Mouse (Mus musculus): ENCODE results near the gene Pitpna. TPM values are rescaled to one million over a fixed set of nuclear protein-coding genes. Genes with fewer than 3 reads are reported as not detected.
A peak's percentile ranks its signal among the peaks of the same experiment; 100 is the strongest.

The Pitpna gene
- polyA plus RNA-seq, 1 experiment from 2014 or later: 94.2 TPM

DNA sequence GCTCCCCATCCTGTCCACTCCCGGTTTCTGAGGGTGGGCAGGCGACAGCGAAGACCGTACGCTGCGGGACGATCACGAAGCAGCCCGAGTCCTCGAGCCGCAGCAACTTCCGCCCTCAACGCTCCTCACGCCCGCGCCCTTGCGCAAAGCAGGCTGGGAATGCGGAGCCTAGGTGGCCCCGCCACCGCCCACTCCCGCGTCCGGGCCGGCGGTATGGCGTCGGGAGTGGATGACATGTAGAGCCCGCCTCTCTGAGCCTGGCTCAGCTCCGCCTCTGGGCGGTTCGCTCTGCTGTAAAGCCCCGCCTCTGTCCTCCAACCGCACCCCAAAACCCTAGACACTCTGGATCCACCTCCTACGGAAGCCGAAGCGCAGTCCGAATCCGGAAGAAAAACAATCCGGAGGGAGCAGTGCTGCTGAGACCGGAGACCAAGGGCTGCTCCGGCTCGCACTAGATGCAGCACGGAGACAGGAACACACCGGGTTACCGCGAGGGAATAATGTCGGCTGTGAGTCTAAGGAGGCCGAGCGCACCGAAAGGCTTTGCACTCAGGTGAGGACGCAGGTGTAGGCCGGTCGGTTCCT lies 42.8 kb downstream of the Pitpna start, which contains the start of gene Inpp5k:
Gene Inpp5k (plus strand): TSS at position 344 of the 585 bp plus-strand sequence.
- H3K9me3 ChIP-seq (replicated peaks; ENCODE audit: control insufficient read depth, low read length): no peaks in the 10 kb centered on the region
- peak within 1 kb of the TSS; percentile 80 for H3K9ac ChIP-seq (ENCODE audit: low read length)
- H3K4me3 ChIP-seq (ENCODE audit: low read depth, low read length): peak within 1 kb of the TSS; percentile 73
- WGBS: under 1% methylated on average over 53 of the region's 53 CpGs
- H3K27ac ChIP-seq (ENCODE audit: low read depth, low read length): peak within 1 kb of the TSS; percentile 72
- peak; percentile 99 for DNase-seq (ENCODE audit: low spot score)
- no peaks in the 10 kb centered on the region for H3K27me3 ChIP-seq (replicated peaks; ENCODE audit: control insufficient read depth, insufficient read depth, low read length)
- peak within 1 kb of the TSS; percentile 87 for H3K4me2 ChIP-seq (ENCODE audit: low read length)
- peak; percentile 100 for ATAC-seq
- H3K36me3 ChIP-seq (ENCODE audit: control insufficient read depth, insufficient read depth, low read length): peaks cover 36% of the 10 kb centered on the region
- H3K4me1 ChIP-seq (ENCODE audit: control insufficient read depth, insufficient read depth, low read length): peaks cover 10% of the 10 kb centered on the region; the same call in 1 of the 2 replicates

DNA sequence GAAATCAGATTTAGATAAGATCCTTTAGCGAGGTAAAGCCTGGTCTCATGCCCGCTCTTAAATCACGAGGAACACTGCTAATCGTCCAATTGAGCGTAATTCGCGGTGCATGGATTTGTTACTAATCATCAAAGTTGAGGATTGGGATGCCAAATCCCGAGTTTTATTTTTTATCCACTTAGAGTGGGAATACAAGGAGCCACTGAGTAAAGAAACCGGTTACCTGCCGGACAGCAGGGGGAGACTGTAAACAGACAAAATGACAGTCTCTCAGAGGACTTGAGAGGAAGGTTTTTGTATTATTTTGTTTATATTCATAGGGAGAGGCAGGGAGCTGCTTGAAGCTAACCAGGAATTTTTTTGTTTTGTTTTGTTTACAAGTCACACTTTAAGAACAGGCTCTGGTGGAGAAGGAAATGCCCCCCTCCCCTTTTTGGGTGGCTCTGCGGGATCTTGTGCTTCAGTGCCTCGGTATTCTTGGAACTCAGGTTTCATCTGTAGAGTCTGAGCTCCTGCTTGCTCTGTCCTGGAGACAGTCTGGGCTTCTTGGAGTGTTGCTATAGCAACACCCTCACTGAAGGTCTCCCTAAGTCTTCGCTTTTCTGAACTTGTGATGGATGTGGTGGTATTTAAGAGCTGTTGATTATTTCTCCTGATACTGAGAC lies 43.8 kb downstream of the Pitpna start:
- Histone ChIP-seq H3K36me3 (ENCODE audit: control insufficient read depth, insufficient read depth, low read length) (peaks cover 28% of the 10 kb centered on the region), H3K4me1 (ENCODE audit: control insufficient read depth, insufficient read depth, low read length) (peaks cover 10% of the 10 kb centered on the region; the same call in 1 of the 2 replicates), H3K9me3 (replicated peaks; ENCODE audit: control insufficient read depth, low read length) (no peaks in the 10 kb centered on the region), H3K4me2 (ENCODE audit: low read length) (peak overlapping the region; percentile 87), H3K27ac (ENCODE audit: low read depth, low read length) (no peak overlapping the region), H3K4me3 (ENCODE audit: low read depth, low read length) (peak overlapping the region; percentile 73), H3K9ac (ENCODE audit: low read length) (peak overlapping the region; percentile 80), H3K27me3 (replicated peaks; ENCODE audit: control insufficient read depth, insufficient read depth, low read length) (no peaks in the 10 kb centered on the region)
- 14% methylated on average over 13 of the region's 13 CpGs for WGBS
- ATAC-seq (no peak), DNase-seq (ENCODE audit: low spot score) (peak; percentile 33)

DNA sequence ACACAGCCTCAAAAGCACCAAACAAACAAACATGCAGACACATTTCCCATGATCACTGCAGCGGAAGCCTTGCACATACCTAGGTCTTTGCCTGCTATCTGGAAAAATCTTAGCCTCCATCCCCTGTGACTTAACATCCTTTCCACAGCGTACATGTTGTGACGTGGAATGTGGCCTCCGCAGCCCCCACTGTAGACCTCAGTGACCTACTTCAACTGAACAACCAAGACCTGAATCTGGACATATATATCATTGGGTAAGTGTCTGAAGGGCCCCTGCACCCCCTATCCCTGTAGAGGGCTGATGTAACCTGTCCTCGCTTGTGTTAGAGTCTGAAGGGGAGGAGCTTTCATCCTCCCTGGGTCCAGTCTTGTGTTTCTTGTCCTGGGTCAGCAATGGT lies 45.0 kb downstream of the Pitpna start:
- Histone ChIP-seq H3K4me2 (ENCODE audit: low read length) (no peak overlapping the region), H3K9ac (ENCODE audit: low read length) (no peak overlapping the region), H3K36me3 (ENCODE audit: control insufficient read depth, insufficient read depth, low read length) (peaks cover 33% of the 10 kb centered on the region), H3K27me3 (replicated peaks; ENCODE audit: control insufficient read depth, insufficient read depth, low read length) (no peaks in the 10 kb centered on the region), H3K27ac (ENCODE audit: low read depth, low read length) (no peak overlapping the region), H3K9me3 (replicated peaks; ENCODE audit: control insufficient read depth, low read length) (no peaks in the 10 kb centered on the region), H3K4me1 (ENCODE audit: control insufficient read depth, insufficient read depth, low read length) (peaks cover 10% of the 10 kb centered on the region; the same call in 1 of the 2 replicates), H3K4me3 (ENCODE audit: low read depth, low read length) (no peak overlapping the region)
- ATAC-seq (no peak), DNase-seq (ENCODE audit: low spot score) (no peak)
- 95% methylated on average over 5 of the region's 5 CpGs for WGBS

DNA sequence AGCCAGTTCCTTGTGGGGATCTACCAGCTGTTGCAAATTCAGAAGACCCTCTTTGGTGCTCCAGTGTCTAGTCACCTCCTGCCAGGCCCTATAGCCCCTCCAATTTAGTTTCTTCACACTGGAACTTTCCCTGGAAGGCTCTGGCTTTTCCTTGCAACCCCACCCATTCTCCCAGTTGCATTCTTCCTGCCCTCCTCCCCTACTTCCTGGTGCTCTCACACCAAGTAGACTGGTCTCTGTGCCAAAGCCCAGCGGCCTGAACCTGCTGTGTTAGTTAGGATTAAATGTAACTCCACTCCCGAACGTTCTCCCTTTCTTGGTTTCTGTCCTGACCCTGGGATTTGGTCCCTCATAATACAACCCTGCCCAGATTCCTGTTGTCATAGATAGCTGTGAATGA lies 46.9 kb downstream of the Pitpna start:
- Histone ChIP-seq H3K4me1 (ENCODE audit: control insufficient read depth, insufficient read depth, low read length) (peaks cover 8% of the 10 kb centered on the region; the same call in 1 of the 2 replicates), H3K4me3 (ENCODE audit: low read depth, low read length) (no peak overlapping the region), H3K4me2 (ENCODE audit: low read length) (no peak overlapping the region), H3K36me3 (ENCODE audit: control insufficient read depth, insufficient read depth, low read length) (peaks cover 34% of the 10 kb centered on the region), H3K9me3 (replicated peaks; ENCODE audit: control insufficient read depth, low read length) (no peaks in the 10 kb centered on the region), H3K27ac (ENCODE audit: low read depth, low read length) (no peak overlapping the region), H3K9ac (ENCODE audit: low read length) (no peak overlapping the region), H3K27me3 (replicated peaks; ENCODE audit: control insufficient read depth, insufficient read depth, low read length) (no peaks in the 10 kb centered on the region)
- WGBS: 77% methylated on average over 3 of the region's 3 CpGs
- ATAC-seq: no peak
- DNase-seq (ENCODE audit: low spot score): no peak

DNA sequence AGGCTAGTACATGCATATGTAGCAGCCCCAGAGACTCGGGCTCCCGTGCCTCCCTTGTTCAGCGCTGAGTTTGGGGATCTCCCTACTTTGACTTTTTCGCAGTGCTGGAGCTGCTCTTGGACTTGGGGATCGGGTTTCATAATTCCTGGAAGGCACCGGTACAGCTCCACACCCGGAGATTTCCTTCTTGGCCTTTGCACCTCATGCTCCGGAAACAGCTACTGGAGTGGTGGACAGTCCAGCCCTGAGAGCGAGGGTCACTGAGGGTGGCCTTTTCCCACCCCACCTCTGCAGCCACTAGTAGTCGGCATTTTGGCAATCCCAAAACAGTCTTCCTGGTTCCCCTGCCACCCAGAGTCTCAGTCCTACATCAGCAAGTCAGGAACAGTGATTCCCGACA lies 47.4 kb downstream of the Pitpna start:
- WGBS: 83% methylated on average over 11 of the region's 11 CpGs
- ATAC-seq: no peak
- H3K36me3 ChIP-seq (ENCODE audit: control insufficient read depth, insufficient read depth, low read length): peaks cover 35% of the 10 kb centered on the region

DNA sequence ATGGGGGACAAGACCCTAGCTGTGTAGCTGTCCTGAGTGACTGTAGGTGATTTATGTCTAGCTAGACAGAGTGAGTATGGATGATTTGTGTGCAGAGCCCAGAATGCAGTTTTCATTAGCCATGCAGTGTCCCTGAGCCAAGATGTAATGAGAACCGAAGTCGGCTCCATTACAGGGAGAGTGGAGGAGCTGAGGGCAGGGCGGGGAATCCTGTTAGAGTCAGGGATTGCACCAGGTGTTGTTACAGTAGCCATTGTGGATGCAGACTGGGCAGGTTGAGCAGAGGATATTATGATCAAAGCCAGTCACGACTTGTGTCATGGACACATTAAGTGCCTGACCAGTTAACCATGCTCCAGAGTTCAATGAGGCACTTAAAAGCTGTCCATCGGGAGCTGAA lies 55.4 kb downstream of the Pitpna start:
- peaks cover 26% of the 10 kb centered on the region for H3K36me3 ChIP-seq (ENCODE audit: control insufficient read depth, insufficient read depth, low read length)
- H3K4me2 ChIP-seq (ENCODE audit: low read length): no peak overlapping the region
- DNase-seq (ENCODE audit: low spot score): no peak
- H3K4me1 ChIP-seq (ENCODE audit: control insufficient read depth, insufficient read depth, low read length): no peaks in the 10 kb centered on the region
- H3K9ac ChIP-seq (ENCODE audit: low read length): no peak overlapping the region
- 85% methylated on average over 5 of the region's 5 CpGs for WGBS
- ATAC-seq: no peak
- no peaks in the 10 kb centered on the region for H3K27me3 ChIP-seq (replicated peaks; ENCODE audit: control insufficient read depth, insufficient read depth, low read length)
- no peak overlapping the region for H3K27ac ChIP-seq (ENCODE audit: low read depth, low read length)
- no peak overlapping the region for H3K4me3 ChIP-seq (ENCODE audit: low read depth, low read length)
- H3K9me3 ChIP-seq (replicated peaks; ENCODE audit: control insufficient read depth, low read length): no peaks in the 10 kb centered on the region

More for the DNA sequence above, 47.4 kb downstream of the Pitpna start:
- H3K4me1 ChIP-seq (ENCODE audit: control insufficient read depth, insufficient read depth, low read length): peaks cover 5% of the 10 kb centered on the region; the same call in 1 of the 2 replicates
- no peak overlapping the region for H3K27ac ChIP-seq (ENCODE audit: low read depth, low read length)
- no peak overlapping the region for H3K9ac ChIP-seq (ENCODE audit: low read length)
- no peaks in the 10 kb centered on the region for H3K9me3 ChIP-seq (replicated peaks; ENCODE audit: control insufficient read depth, low read length)
- H3K27me3 ChIP-seq (replicated peaks; ENCODE audit: control insufficient read depth, insufficient read depth, low read length): no peaks in the 10 kb centered on the region
- DNase-seq (ENCODE audit: low spot score): no peak
- no peak overlapping the region for H3K4me3 ChIP-seq (ENCODE audit: low read depth, low read length)
- no peak overlapping the region for H3K4me2 ChIP-seq (ENCODE audit: low read length)

DNA sequence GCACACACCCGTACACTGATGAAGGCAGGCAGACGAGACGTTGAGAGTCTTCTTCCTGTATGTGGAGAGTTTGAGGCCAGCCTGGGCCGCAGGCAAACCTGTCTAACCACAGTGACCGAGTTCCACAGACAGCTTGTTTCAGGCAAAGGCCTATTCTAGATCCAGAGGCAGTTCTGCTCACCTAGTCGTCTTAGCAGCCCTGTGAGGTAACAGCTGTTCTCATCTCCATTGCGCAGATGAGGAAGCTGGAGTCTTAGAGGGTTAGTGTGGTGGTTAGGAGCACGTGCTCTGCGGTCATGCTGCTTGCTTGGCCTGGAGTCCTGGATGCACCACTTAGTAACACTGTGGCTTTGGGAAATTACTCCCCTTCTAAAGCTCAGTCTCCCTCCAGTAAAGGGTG lies 56.8 kb downstream of the Pitpna start:
- Histone ChIP-seq H3K27ac (ENCODE audit: low read depth, low read length) (no peak overlapping the region), H3K36me3 (ENCODE audit: control insufficient read depth, insufficient read depth, low read length) (peaks cover 22% of the 10 kb centered on the region), H3K27me3 (replicated peaks; ENCODE audit: control insufficient read depth, insufficient read depth, low read length) (no peaks in the 10 kb centered on the region), H3K9ac (ENCODE audit: low read length) (no peak overlapping the region), H3K4me3 (ENCODE audit: low read depth, low read length) (no peak overlapping the region), H3K4me2 (ENCODE audit: low read length) (no peak overlapping the region), H3K4me1 (ENCODE audit: control insufficient read depth, insufficient read depth, low read length) (no peaks in the 10 kb centered on the region), H3K9me3 (replicated peaks; ENCODE audit: control insufficient read depth, low read length) (no peaks in the 10 kb centered on the region)
- DNase-seq (ENCODE audit: low spot score) (no peak), ATAC-seq (no peak)
- WGBS: 83% methylated on average over 9 of the region's 9 CpGs

DNA sequence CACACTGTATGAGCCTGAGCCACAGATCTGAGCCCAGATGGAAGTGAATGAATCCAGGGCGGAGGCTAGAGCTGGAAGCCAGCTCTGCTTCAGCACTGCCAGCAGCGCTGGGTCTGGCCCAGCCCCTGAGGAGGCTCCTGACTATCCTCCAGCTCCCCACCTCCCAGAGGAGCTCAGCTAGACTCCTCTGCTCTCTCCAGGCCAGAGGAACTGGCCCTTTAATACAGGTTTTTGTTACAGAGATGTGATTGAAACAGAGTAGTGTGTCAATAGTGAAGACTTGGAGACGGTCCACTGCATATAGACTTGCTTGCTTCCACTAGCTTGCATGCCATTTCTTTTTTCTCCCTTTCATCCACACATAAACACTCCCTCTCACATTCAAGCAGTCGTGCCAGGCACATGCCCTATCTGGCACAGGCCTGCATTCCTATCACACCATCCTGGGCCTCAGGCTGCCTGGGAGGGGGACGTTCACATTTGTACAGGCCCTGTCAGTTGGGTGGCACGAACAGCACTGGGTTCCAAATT lies 59.8 kb downstream of the Pitpna start:
- Histone ChIP-seq H3K9me3 (replicated peaks; ENCODE audit: control insufficient read depth, low read length) (no peaks in the 10 kb centered on the region), H3K4me1 (ENCODE audit: control insufficient read depth, insufficient read depth, low read length) (peaks cover 4% of the 10 kb centered on the region; the same call in 1 of the 2 replicates), H3K27me3 (replicated peaks; ENCODE audit: control insufficient read depth, insufficient read depth, low read length) (no peaks in the 10 kb centered on the region; the same call in 1 of the 2 replicates), H3K4me3 (ENCODE audit: low read depth, low read length) (no peak overlapping the region), H3K27ac (ENCODE audit: low read depth, low read length) (no peak overlapping the region), H3K36me3 (ENCODE audit: control insufficient read depth, insufficient read depth, low read length) (peaks cover 10% of the 10 kb centered on the region), H3K9ac (ENCODE audit: low read length) (no peak overlapping the region), H3K4me2 (ENCODE audit: low read length) (no peak overlapping the region)
- DNase-seq (ENCODE audit: low spot score): peak; percentile 48
- WGBS: 59% methylated on average over 6 of the region's 6 CpGs
- ATAC-seq: no peak

DNA sequence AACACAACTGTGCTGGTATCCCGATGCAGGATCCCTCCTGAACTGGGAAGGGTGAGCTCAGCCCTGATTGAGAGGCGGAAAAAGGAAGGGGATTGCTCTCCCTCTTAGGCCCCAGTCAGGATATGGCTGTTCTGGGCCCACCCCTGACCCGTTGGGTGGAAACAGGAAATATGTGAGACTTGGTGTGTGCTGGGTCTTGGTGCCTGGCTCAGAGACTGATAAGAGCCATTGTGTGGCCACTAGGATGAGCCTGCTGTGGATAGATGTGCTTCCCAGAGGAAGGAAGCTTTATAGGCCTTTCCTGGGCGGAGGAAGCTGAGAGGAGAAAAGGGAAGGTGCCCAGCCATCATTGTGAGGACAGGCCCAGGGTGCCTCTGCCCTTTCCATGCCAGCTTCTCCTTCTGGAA lies 61.3 kb downstream of the Pitpna start:
- no peak overlapping the region for H3K4me2 ChIP-seq (ENCODE audit: low read length)
- WGBS: 86% methylated on average over 4 of the region's 4 CpGs
- H3K36me3 ChIP-seq (ENCODE audit: control insufficient read depth, insufficient read depth, low read length): peaks cover 10% of the 10 kb centered on the region
- H3K4me3 ChIP-seq (ENCODE audit: low read depth, low read length): no peak overlapping the region
- no peaks in the 10 kb centered on the region for H3K9me3 ChIP-seq (replicated peaks; ENCODE audit: control insufficient read depth, low read length)
- no peak for ATAC-seq
- peaks cover 8% of the 10 kb centered on the region for H3K4me1 ChIP-seq (ENCODE audit: control insufficient read depth, insufficient read depth, low read length)
- peaks cover 10% of the 10 kb centered on the region for H3K27me3 ChIP-seq (replicated peaks; ENCODE audit: control insufficient read depth, insufficient read depth, low read length)
- H3K9ac ChIP-seq (ENCODE audit: low read length): no peak overlapping the region
- no peak overlapping the region for H3K27ac ChIP-seq (ENCODE audit: low read depth, low read length)
- DNase-seq (ENCODE audit: low spot score): no peak

All from forebrain, embryonic 14.5 days (tissue).